Mouse (Mus musculus) neural tube, embryonic 12.5 days (tissue): ENCODE measurements around the gene Gm45233. TPM values are rescaled to one million over a fixed set of nuclear protein-coding genes. Genes with fewer than 3 reads are reported as not detected.
A peak's percentile ranks its signal among the peaks of the same experiment; 100 is the strongest.

ENCODE experiments used
- ATAC-seq: fragments of 200-750 bp; cut with Nextera tagmentation; 2 replicates; pipeline ENCODE4 v1.8.0; 2017; ENCODE audit warnings: low read depth, mild to moderate bottlenecking, moderate TSS enrichment, moderate library complexity; ENCODE audit not compliant: low FRiP score
- H3K27ac ChIP-seq: fragments of 300-500 bp; sonication (generic); 2 replicates; pipeline ENCODE4 v1.5.1; 2016
- H3K27me3 ChIP-seq: fragments of 300-500 bp; sonication (generic); replicated peaks from 2 replicates; pipeline ENCODE4 v1.6.1; 2016; ENCODE audit warnings: mild to moderate bottlenecking
- H3K36me3 ChIP-seq: fragments of 300-500 bp; sonication (generic); 2 replicates; pipeline ENCODE4 v1.6.1; 2016; ENCODE audit warnings: mild to moderate bottlenecking
- H3K4me1 ChIP-seq: fragments of 300-500 bp; sonication (generic); 2 replicates; pipeline ENCODE4 v1.6.1; 2016
- H3K4me2 ChIP-seq: fragments of 300-500 bp; sonication (generic); replicated peaks from 2 replicates; pipeline ENCODE4 v1.6.1; 2016; ENCODE audit warnings: mild to moderate bottlenecking
- H3K4me3 ChIP-seq: fragments of 300-500 bp; sonication (generic); 2 replicates; pipeline ENCODE4 v1.5.1; 2016
- H3K9ac ChIP-seq: fragments of 300-500 bp; sonication (generic); 2 replicates; pipeline ENCODE4 v1.6.1; 2016; ENCODE audit warnings: mild to moderate bottlenecking
- H3K9me3 ChIP-seq: fragments of 300-500 bp; sonication (generic); 2 replicates; pipeline ENCODE4 v1.6.1; 2016; ENCODE audit warnings: mild to moderate bottlenecking
- WGBS: fragments of 180-500 bp; shearing (Covaris S2); methylation state at CpG from one replicate; pipeline ENCODE4 v1.1.7; 2016; 5-methylcytosine and 5-hydroxymethylcytosine counted together
- polyA plus RNA-seq: library from polyadenylated mRNA; unstranded; fragments of >200 nt; fragmentation: Nextera tagmentation; extraction: Ambion mirVana; gene quantifications from 2 replicates; pipeline ENCODE4 v1.2.1, GENCODE M21; 2016

Gene Gm45233
- polyA plus RNA-seq, 1 experiment from 2014 or later = 0.49 TPM

DNA sequence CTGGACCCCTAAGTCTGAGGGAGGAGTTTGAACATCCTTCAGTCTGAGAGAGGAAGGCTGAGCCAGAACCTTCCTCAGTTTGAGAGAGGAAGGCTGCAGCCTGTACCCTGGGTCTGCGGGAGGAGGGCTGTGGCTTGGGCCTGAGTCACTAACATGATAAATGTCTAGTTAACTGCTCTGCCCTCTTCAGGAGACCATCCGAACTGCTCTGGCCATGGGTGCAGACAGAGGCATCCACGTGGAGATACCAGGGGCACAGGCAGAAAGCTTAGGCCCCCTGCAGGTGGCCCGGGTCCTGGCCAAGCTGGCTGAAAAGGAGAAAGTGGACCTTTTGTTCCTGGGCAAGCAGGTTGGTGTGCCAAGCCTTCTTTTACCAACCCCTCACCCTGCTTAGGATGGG, 8.7 kb downstream of the Gm45233 start:
- ATAC-seq = no peak
- H3K27ac ChIP-seq = no peak overlapping the region
- H3K27me3 ChIP-seq = no peaks in the 10 kb centered on the region
- 50% methylated on average over 4 of the region's 4 CpGs for WGBS
- H3K9ac ChIP-seq = no peak overlapping the region
- no peaks in the 10 kb centered on the region for H3K4me1 ChIP-seq
- H3K36me3 ChIP-seq = peaks cover 49% of the 10 kb centered on the region
- no peak overlapping the region for H3K4me2 ChIP-seq
- no peaks in the 10 kb centered on the region for H3K9me3 ChIP-seq
- H3K4me3 ChIP-seq = no peak overlapping the region

DNA sequence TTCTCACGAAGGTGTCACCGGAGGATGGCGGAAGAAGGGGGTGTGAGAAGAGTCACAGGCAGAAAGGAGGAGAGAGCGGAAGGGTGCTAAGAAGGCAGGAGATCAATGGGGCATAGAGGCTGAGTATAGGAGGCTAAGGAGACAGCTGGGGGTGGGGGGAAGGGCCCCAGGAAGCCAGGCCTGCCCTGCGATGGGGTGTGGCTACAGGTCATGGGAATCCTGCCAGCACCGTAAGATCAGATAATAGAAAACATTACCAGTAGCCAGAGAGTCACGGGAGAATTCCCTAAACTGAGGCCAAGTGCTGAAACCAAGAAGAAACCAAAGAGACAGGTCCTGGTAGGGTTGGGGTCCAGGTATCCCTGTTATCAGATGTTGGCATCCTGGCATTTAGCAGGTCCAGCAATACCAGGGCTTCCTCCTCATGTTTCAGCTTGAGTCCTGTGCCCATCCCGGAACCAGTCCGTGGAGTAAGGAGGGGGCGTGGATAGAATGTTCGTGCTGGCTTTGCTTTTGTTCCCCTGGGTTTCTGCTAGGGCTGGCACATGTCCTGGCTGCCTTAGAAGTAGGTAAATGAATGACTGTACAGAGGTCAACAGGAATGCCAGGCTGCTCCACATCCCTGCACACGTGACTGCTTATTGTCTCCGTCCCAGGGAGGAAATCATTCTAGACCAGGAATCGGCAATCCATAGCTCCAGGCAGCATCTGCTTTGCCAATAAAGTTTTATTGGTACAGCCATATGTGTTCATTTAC, 9.8 kb downstream of the Gm45233 start:
- no peak overlapping the region for H3K4me2 ChIP-seq
- no peak for ATAC-seq
- H3K9me3 ChIP-seq = no peaks in the 10 kb centered on the region
- no peak overlapping the region for H3K4me3 ChIP-seq
- H3K4me1 ChIP-seq = no peaks in the 10 kb centered on the region
- 92% methylated on average over 14 of the region's 14 CpGs for WGBS
- H3K9ac ChIP-seq = no peak overlapping the region
- H3K27me3 ChIP-seq = no peaks in the 10 kb centered on the region
- no peak overlapping the region for H3K27ac ChIP-seq
- H3K36me3 ChIP-seq = peaks cover 51% of the 10 kb centered on the region

GRCm38 (mm10) chr7:43454371-43454770, 10.4 kb downstream of the Gm45233 start:
- Histone ChIP-seq H3K27ac (no peak overlapping the region), H3K27me3 (no peaks in the 10 kb centered on the region), H3K9me3 (no peaks in the 10 kb centered on the region), H3K4me2 (no peak overlapping the region), H3K4me1 (no peaks in the 10 kb centered on the region), H3K4me3 (no peak overlapping the region), H3K36me3 (peaks cover 51% of the 10 kb centered on the region), H3K9ac (no peak overlapping the region)
- 92% methylated on average over 6 of the region's 6 CpGs for WGBS
- no peak for ATAC-seq

DNA sequence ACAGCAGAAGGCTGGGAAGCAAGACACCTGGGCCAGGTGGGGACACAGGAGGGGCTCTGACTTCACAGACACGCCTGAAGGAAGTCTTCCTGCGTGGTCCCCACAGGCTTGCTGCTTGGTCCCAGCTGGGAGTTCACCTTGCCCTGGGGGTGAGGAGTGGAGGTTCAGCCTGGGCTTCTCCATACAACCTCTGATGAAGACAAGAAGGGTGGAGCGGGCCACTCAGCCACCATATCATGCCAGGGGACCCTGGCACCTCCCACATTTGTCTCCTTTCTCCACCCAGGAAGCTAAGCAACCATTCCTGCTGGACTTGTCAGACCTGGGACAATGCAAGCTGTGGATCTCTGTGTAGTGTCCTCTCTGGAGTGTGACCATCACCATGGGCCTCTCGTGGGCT, 18.9 kb downstream of the Gm45233 start, which contains the start of gene Vsig10l:
TSS of gene Vsig10l (plus strand) at position 301 of the 400 bp plus-strand sequence.
- Histone ChIP-seq H3K27me3 (peaks cover 27% of the 10 kb centered on the region), H3K27ac (no peak within 1 kb of the TSS), H3K9me3 (no peaks in the 10 kb centered on the region), H3K36me3 (no peaks in the 10 kb centered on the region; the same call in 1 of the 2 replicates), H3K4me1 (peaks cover 12% of the 10 kb centered on the region; the same call in 1 of the 2 replicates), H3K4me3 (no peak within 1 kb of the TSS), H3K9ac (no peak within 1 kb of the TSS), H3K4me2 (no peak within 1 kb of the TSS)
- 72% methylated on average over 4 of the region's 4 CpGs for WGBS
- no peak for ATAC-seq

GRCm38 (mm10) chr7:43463976-43464375, 20.0 kb downstream of the Gm45233 start:
- Histone ChIP-seq H3K9me3 (no peaks in the 10 kb centered on the region), H3K27ac (no peak overlapping the region), H3K27me3 (peaks cover 27% of the 10 kb centered on the region), H3K4me1 (peaks cover 12% of the 10 kb centered on the region; the same call in 1 of the 2 replicates), H3K4me3 (no peak overlapping the region), H3K9ac (no peak overlapping the region), H3K4me2 (no peak overlapping the region), H3K36me3 (no peaks in the 10 kb centered on the region)
- ATAC-seq = no peak
- 80% methylated on average over 7 of the region's 7 CpGs for WGBS

- no peak overlapping the region for H3K27ac ChIP-seq
- ATAC-seq = peak; percentile 59
- 4% methylated on average over 35 of the region's 35 CpGs for WGBS
Observed at GRCm38 (mm10) chr7:43464864-43465343, 21.0 kb downstream of the Gm45233 start.

GRCm38 (mm10) chr7:43465344-43466098, 21.6 kb downstream of the Gm45233 start:
- Histone ChIP-seq H3K4me3 (peak overlapping the region; percentile 41), H3K27ac (no peak overlapping the region), H3K9me3 (no peaks in the 10 kb centered on the region), H3K9ac (peak overlapping the region; percentile 60), H3K36me3 (no peaks in the 10 kb centered on the region), H3K4me2 (peak overlapping the region; percentile 79), H3K27me3 (peaks cover 27% of the 10 kb centered on the region), H3K4me1 (peaks cover 12% of the 10 kb centered on the region; the same call in 1 of the 2 replicates)
- ATAC-seq = peak; percentile 79
- WGBS = under 1% methylated on average over 33 of the region's 33 CpGs

More at GRCm38 (mm10) chr7:43464864-43465343, 21.0 kb downstream of the Gm45233 start:
- peak overlapping the region; percentile 41 for H3K4me3 ChIP-seq
- H3K9me3 ChIP-seq = no peaks in the 10 kb centered on the region
- H3K4me1 ChIP-seq = peaks cover 12% of the 10 kb centered on the region; the same call in 1 of the 2 replicates
- H3K36me3 ChIP-seq = no peaks in the 10 kb centered on the region
- H3K9ac ChIP-seq = peak overlapping the region; percentile 60; the same call in 1 of the 2 replicates
- peak overlapping the region; percentile 79 for H3K4me2 ChIP-seq
- peaks cover 27% of the 10 kb centered on the region for H3K27me3 ChIP-seq

DNA sequence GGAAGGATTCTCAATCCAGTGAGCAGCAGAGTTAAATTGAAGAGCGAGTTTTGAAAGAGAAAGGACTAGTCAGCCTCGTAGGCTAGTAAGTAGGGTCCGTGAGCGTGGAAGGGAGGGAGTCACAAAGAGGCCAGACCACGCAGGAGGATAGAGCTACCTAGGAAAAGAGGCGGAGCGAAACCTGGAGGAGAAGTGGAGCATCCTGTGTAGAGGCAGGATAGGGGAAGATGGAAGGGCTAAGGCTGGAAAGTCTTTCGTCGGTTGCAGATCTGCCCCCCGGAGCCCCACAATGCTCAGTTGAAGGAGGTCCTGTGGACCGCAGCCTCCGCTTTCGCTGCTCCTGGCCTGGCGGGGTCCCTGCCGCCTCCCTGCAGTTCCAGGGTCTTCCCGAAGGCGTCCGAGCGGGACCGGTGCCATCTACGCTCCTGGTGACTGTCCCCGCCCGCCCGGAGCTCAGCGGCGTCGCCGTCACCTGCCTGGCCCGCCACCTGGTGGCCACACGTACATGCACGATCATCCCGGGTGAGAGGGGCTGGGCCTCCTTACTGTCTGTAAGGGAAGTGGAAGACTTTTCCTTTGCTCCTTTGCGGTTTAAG, 22.3 kb downstream of the Gm45233 start:
- peak; percentile 68 for ATAC-seq
- peaks cover 12% of the 10 kb centered on the region; the same call in 1 of the 2 replicates for H3K4me1 ChIP-seq
- H3K4me3 ChIP-seq = peak overlapping the region; percentile 41
- peaks cover 27% of the 10 kb centered on the region for H3K27me3 ChIP-seq
- peak overlapping the region; percentile 40; the same call in 1 of the 2 replicates for H3K9ac ChIP-seq
- H3K9me3 ChIP-seq = no peaks in the 10 kb centered on the region
- H3K4me2 ChIP-seq = peak overlapping the region; percentile 79
- H3K27ac ChIP-seq = no peak overlapping the region
- WGBS = under 1% methylated on average over 33 of the region's 33 CpGs
- no peaks in the 10 kb centered on the region for H3K36me3 ChIP-seq

GRCm38 (mm10) chr7:43470373-43470772, 26.4 kb downstream of the Gm45233 start:
- peaks cover 26% of the 10 kb centered on the region for H3K27me3 ChIP-seq
- 39% methylated on average over 8 of the region's 8 CpGs for WGBS
- no peak for ATAC-seq
- no peaks in the 10 kb centered on the region for H3K9me3 ChIP-seq
- H3K4me1 ChIP-seq = peaks cover 6% of the 10 kb centered on the region; the same call in 1 of the 2 replicates
- H3K4me2 ChIP-seq = no peak overlapping the region
- no peak overlapping the region for H3K4me3 ChIP-seq
- peaks cover 8% of the 10 kb centered on the region; the same call in 1 of the 2 replicates for H3K36me3 ChIP-seq
- H3K9ac ChIP-seq = no peak overlapping the region
- H3K27ac ChIP-seq = no peak overlapping the region

GRCm38 (mm10) chr7:43475706-43476105, 31.8 kb downstream of the Gm45233 start:
- H3K4me3 ChIP-seq = no peak overlapping the region
- no peak overlapping the region for H3K9ac ChIP-seq
- H3K4me2 ChIP-seq = no peak overlapping the region
- 7% methylated on average over 23 of the region's 23 CpGs for WGBS
- peaks cover 14% of the 10 kb centered on the region; the same call in 1 of the 2 replicates for H3K36me3 ChIP-seq
- H3K27ac ChIP-seq = no peak overlapping the region
- ATAC-seq = no peak
- no peaks in the 10 kb centered on the region for H3K9me3 ChIP-seq
- peaks cover 60% of the 10 kb centered on the region for H3K27me3 ChIP-seq
- no peaks in the 10 kb centered on the region for H3K4me1 ChIP-seq

DNA sequence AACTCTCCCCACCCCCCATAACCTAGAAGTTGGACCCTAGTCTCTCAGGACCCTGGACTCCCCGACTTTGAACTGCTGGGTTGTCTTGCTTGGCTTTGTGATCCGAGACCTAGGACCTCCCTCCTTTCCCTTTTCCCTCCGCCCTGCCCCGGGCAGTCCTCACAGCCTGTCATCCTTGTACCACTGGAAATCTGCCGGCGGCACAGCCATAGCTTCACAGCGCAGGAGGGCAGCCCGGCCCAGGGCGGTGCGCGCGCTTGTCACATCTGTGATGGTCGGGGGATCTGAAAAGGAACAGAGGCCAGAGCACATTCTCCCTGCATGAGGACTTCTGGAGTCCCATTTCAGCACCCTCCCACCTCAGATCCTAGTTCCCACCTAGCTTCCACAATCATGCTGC, 32.4 kb downstream of the Gm45233 start:
- peak; percentile 22; the same call in 1 of the 2 replicates for ATAC-seq
- H3K27me3 ChIP-seq = peaks cover 60% of the 10 kb centered on the region
- 3% methylated on average over 13 of the region's 13 CpGs for WGBS
- H3K4me2 ChIP-seq = no peak overlapping the region
- no peak overlapping the region for H3K27ac ChIP-seq
- H3K9me3 ChIP-seq = no peaks in the 10 kb centered on the region
- peaks cover 14% of the 10 kb centered on the region; the same call in 1 of the 2 replicates for H3K36me3 ChIP-seq
- no peaks in the 10 kb centered on the region for H3K4me1 ChIP-seq
- no peak overlapping the region for H3K9ac ChIP-seq
- no peak overlapping the region for H3K4me3 ChIP-seq
